Mouse (Mus musculus) skeletal muscle tissue, postnatal 0 days (tissue): ENCODE data around the gene Gpr1. TPM values are rescaled to one million over a fixed set of nuclear protein-coding genes. Genes with fewer than 3 reads are reported as not detected.

Experiments
- microRNA-seq, 2 experiments: library from miRNA; unstranded; fragments of <30 nt; microRNA quantifications; one replicate each; pipeline ENCODE4; 2016
- polyA plus RNA-seq: library from polyadenylated mRNA; unstranded; fragments of >200 nt; fragmentation: Nextera tagmentation; extraction: Ambion mirVana; gene quantifications from 2 replicates; pipeline ENCODE4 v1.2.1, GENCODE M21; 2015

Gpr1 gene
- polyA plus RNA-seq, result 1.6 and 1.8 TPM in 2 replicates

GRCm38 (mm10) chr1:63214271-63214558, at the start of gene Gpr1:
Gpr1 (minus strand) TSS chr1:63214543.

GRCm38 (mm10) chr1:63176604-63177421, 37.5 kb downstream of the Gpr1 start, which contains the start of the genes Eef1b2 and Ndufs1:
Eef1b2 (plus strand) TSS chr1:63176825.
Ndufs1 (minus strand) TSS chr1:63176833.

Small RNA genes within 50 kb of the gene (microRNA-seq; reads per million reads assigned to microRNA genes)
- 0 reads per million in 2 experiments for gene Gm24557
- 0 reads per million in 2 experiments for gene Gm27512

Other genes starting within 250 kb of the Gpr1 start
- gene Ino80d, start 99.9 kb downstream of the Gpr1 start, polyA plus RNA-seq, result 5.7 and 5.8 TPM in 2 replicates
- gene Eef1b2, start 37.7 kb downstream of the Gpr1 start, polyA plus RNA-seq, result 432 and 450 TPM in 2 replicates
- 246 and 280 TPM in 2 replicates for gene Ndufs1, start 37.7 kb downstream of the Gpr1 start, polyA plus RNA-seq
- gene Zdbf2, start 58.7 kb upstream of the Gpr1 start, polyA plus RNA-seq, result 61.9 and 79.8 TPM in 2 replicates
- gene Adam23, start 231.3 kb upstream of the Gpr1 start, polyA plus RNA-seq, result 3.9 and 6.2 TPM in 2 replicates